Mouse (Mus musculus) lung, postnatal 0 days (tissue): ENCODE data around the gene Ndc1.

Experiments used
- CTCF ChIP-seq: IDR thresholded peaks from 2 replicates; pipeline ENCODE4 v1.5.1; 2016; ENCODE audit warnings: antibody characterized with exemption, mild to moderate bottlenecking
- EP300 ChIP-seq: IDR thresholded peaks from 2 replicates; pipeline ENCODE4 v1.6.1; 2016; ENCODE audit warnings: antibody characterized with exemption, mild to moderate bottlenecking, control low read depth

- TF ChIP-seq CTCF = peak; percentile 40
- TF ChIP-seq EP300 = no peak
Measured at GRCm38 (mm10) chr4:107372304-107372703, 4.7 kb downstream of the Ndc1 start.
